Mouse (Mus musculus): ENCODE results near the gene Dnah7c.
"Not testable (repeated sequence)": the region's sequence is repeated elsewhere in the genome, so short reads cannot be mapped to it uniquely, and the experiment has no call there.

Gene Dnah7c

DNA sequence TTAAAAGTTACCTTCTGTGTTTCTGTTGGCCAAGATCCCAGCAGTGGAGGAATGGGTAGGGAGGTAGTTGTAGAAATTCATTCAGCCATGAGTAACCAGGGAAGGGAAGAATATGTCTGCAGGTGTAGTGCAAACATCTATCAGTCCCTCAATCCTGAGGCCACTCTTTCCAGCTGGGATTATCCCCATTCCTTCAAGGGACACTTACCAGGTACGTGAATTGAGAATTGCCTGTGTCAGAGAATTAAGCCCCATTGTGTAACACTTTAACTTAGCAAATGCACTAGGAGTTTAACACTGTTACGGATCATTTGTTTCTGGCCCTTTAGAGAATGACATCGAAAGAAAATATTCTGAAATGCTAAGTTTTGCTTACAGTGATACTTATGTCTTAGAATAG is 304.3 kb downstream of the Dnah7c start:
- not testable (repeated sequence) for DNase-seq (ENCODE audit: low read depth, low spot score)

DNA sequence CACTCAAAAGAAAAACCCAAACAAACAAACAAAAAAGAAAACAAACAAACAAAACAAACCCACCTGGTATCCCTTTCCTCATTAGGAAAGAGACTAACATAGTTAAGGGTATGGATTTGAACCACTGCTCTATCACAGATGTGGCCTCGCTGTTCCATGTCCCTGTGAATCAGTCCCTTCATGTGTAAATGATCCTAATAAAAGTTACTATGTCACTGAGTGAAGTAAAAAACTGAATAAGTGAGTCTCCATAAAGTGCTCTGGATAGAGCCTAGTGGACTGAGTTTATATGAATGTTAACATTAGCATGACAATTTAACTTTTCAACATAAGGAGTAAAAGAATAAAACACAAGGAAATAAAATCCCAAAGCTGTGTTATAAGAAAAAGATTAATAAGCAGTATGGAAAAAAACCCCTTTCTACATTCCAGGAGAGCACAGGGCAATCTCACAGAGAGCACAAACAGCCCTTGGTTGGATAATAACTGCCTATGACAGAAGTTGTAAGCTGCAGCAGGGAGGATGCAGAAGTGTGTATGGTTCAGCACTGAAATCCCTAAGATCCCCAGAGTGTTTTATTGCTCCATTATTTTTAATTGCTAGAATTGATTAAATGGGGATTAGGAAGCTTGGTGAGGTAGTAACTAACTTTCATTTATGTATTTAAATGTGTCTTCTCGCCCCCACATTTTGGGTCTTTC is 308.2 kb downstream of the Dnah7c start:
- not testable (repeated sequence) for DNase-seq (ENCODE audit: low read depth, low spot score)

DNA sequence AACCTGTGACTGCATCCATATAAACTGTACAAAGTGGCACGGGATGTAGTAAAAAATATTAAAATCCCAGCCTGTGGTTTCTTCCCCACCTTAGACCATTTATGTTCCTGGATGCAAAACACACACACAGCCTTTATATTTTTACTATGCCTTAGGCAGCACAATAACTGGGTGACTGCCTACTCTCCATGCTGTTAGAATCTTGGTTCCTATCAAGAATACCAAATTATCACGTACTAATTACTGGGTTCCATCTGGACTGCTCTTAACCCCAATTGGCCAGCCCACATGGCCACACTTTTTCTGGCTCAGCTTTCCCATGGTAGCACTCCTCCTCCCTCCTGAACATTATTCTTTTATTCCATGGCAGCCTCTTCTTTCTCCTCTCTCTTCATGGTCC is 309.1 kb downstream of the Dnah7c start:
- not testable (repeated sequence) for DNase-seq (ENCODE audit: low read depth, low spot score)

DNA sequence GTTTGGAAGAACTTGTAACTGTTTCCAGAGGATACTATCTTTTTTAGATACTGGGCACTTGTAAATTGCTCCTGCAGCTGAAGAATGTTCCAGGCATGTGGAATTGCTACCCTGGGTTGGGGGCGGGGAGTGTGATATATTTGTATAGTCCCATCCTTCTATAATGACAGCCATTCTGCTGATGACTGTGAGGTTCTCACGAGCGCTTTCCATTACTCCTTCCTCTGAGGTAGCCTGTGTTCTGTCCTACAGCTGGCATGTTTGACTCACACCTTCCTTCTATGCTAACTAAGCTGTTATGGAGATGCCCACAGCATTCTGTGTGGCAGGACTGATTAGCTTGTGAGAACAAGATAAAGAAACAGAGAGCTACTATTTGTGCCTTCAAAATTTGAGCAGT is 339.2 kb downstream of the Dnah7c start:
- not testable (repeated sequence) for DNase-seq (ENCODE audit: low read depth, low spot score)

DNA sequence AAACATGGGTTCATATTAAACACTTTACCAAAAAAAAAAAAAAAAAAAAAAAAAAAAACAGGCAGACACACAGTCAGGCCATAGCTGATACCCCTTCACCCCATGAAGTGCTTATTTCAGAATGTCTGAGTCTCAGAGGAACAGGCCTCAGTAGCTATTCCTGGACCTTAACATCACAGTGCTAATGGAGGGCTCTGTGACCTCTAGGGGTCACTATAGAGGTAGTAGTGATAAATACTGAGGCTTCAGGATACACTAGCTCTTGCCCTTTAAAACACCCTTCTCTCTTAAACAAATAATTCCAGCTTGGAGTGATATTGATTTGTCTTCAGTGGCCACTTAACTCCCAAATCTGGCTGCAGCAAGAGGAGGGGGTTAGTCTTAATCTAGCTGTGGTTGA is 343.9 kb downstream of the Dnah7c start:
- DNase-seq (ENCODE audit: low read depth, low spot score): peak; percentile 20

DNA sequence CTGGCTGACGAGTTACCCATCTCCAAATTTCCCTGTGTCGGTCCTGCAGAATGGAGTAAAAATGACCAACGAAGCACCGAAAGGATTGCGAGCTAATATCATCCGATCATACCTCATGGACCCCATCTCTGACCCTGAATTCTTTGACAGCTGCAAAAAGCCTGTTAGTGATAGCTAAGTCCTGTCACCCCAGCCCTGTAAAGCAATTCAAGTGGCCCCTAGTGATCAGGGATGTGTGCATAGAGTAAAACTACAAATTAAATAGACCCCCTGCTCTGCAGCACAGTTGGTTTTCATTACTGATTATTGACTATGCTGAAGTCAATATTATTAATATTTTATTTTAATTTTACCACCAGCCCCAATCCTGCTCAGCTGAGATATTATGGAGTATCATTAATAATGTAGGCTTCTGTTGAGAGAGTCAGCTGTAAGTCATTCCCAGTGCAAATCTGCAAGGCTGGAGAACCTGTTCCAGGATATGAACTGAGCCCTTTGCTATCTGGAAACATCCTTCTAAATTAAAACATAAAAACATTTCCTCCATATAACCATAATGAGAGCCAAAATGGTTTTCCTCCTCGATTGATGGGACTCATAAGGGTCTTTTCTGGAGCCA is 344.8 kb downstream of the Dnah7c start:
- DNase-seq (ENCODE audit: low read depth, low spot score): not testable (repeated sequence)

DNA sequence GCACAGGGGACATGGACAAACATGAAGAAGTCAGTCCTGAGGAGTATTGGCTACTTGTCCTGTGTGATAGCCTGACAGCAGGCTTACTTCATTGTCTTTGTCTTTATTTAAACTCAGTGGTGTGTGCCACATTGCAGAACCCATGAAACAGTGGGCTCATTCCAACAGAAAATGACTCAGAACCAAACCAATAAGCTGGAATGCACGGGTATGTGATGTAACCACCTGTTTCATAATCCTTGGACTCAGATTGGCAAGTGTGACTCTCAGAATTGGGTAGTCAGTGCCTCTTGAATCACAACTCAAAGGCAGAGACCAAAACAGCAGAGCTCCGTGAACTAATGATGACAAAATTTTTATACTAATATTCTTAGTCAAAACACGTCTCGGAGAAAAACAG is 356.8 kb downstream of the Dnah7c start:
- DNase-seq (ENCODE audit: low read depth, low spot score): not testable (repeated sequence)

DNA sequence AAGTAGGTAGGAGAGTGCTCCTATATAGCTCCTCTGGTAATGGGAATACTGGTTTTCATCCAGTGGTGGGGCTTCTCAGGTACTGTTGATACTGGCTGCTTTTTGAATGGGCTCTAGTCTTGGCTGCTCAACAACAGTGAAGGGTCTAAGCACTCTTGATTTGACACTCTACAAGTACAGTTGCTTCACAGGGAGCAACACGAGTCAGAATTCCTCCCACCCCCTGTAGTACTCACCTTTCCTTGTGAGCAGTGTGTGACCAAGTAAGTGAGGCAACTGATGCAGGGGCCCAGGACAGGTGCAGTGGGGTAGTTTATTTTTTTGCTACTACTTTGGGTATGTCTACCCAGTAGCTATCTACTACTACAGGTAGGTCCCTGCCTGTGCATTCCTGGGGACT is 379.7 kb downstream of the Dnah7c start:
- DNase-seq (ENCODE audit: low read depth, low spot score): no peak

DNA sequence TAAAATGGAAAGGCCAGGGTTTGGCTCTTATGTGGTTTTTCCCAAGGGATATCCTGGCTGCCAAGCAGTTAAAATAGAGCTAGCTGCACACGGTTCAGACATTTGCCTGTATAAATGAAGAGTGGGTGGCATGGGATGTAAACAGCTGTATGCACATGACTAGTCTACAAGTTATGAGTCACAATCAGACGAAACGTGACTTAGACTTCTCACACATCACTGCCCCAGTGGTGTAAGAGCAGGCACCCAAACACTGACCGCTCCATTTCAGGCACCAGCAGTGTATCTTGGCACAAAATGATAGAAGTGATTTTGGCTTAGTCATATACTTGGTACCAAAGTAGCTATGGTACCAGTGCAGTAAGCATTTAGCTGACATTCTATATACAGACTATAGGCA is 383.2 kb downstream of the Dnah7c start:
- not testable (repeated sequence) for DNase-seq (ENCODE audit: low read depth, low spot score)

DNA sequence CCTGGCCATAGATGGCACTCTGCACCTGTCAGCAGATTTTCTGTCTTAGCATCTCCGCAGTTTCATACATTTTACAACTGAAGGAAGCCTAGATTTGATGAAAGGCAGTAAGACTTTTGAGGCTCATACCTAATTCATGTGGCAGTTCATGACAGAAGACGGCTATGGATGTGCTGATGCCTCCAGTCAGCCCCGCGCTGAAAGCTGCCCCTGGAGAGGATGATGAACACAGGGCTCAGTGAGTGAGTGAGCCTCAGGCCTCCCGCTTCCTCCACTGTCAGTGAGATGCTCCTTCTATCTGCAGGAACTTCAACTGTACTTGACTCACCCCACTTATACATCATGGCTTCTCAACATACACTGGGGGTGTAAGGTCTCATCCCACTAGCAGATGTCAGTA is 392.5 kb downstream of the Dnah7c start:
- no peak for DNase-seq (ENCODE audit: low read depth, low spot score)

DNA sequence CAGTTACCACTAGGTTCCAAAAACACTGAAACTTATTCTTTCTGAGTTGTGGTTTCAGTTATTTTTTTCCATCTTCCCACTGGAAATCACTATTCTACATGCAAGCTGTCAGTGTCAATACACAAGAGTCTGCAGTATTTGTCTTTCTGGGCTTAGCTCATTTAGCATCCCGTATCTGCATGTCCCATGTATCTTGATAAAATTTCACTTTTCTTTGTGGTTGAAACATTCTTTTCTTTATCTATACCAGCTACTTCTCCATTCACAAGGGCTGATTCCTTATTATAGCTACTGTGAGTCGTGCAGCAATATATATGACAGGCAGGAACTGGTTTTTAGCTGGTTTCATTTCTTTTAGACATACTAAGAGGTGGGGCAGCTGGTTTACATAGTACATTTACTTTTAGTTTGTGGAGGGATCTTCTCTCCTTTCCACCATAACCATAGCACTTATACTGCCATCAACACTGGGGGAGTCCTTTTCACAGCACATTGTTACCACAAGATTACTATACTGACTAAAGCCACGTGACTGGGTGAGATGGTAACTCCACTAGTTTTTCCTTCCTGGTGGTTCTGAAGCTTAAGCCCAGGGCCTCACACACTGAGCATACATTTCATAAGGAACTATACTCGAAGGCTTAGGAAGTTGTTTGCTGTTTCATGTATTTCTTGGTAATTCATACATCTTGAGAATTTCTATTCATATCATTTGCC is 397.0 kb downstream of the Dnah7c start:
- DNase-seq (ENCODE audit: low read depth, low spot score): no peak

DNA sequence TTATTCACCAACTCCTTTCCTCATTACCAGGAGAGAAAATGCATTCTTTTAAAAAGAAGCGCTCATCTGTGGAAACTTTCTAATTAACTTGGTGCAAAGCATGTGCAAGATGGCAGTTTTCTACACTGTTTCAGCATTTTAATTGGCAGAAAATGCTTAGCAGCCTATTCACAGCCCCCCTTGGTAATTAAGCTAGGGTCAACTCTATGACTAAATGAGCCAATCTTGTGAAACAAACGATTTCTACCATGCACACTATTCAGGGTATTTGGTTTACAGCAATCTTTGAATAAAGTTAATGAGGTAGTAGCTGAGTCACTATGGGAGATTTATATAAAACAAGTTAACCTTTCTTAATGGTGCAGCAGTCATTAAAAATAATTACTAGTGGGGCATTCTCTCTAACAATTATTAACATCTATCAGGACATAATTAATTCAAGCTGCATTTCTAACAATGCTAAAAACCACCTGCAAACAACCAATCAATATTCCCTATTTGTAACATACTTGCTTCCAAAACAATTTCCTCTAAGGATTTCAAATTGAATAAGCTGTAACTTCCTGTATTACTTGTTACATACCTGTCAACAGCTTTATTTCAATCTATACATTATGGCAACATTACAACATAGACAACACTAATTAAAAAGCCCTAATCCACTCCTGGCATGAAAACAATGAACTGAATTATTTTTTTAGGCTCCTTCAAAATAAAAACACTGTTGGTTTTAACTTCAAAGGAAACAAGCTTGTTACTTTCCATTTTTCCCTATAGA is 404.9 kb downstream of the Dnah7c start:
- no peak for DNase-seq (ENCODE audit: low read depth, low spot score)

DNA sequence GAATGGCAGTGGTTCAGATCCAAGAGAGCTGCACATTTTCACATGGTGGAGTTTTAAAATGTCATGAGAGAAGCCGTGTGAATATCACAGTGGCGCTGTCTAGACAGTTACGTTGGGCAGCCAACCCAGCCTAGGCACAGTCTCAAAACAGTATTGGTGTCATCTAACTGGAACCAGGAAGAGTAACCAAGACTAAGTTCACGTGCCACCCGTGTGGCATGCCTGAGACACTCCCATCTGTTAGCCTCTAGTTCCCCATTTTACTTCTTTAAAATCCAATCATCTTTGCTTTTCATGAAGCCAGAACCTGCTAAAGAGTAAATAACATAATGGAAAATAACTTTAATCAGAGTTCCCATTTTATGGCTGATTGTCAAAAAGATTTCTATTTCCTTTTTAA is 406.5 kb downstream of the Dnah7c start:
- DNase-seq (ENCODE audit: low read depth, low spot score): no peak

DNA sequence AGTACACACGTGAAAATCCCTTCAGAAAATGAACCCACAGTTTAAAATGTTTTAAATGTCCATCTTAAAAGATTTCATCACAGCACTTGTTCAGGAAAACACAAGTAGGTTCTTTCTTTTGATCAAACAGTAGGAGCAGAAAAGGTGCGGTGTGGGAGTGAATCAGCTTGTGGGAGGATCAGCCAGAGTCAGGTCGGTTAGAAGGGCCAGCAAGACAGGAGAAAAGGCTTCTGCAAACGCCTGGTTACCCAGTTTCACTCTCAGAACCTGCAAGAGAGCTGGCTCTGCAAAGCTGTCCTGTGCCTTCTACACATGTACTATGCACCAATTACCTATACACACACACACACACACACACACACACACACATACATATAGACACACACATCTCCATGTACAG is 418.0 kb downstream of the Dnah7c start:
- DNase-seq (ENCODE audit: low read depth, low spot score): no peak

DNA sequence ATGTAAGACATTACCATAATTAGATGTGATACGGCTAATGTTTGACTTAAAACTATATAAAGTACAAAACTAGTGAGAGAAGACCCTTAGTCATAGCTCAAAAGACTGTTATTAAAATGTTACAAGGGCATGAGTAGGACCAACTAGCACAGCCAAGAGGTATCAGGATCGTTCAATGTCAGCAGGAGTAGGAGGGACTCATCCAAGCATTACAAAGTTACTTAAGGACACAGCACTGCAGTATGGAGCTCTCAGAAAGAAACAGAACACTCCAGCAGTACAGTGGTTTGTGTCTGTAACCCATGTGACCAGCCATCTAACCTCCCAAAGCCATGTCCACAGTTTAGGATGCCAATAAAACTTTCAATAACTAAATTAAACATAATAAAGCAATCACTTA is 418.9 kb downstream of the Dnah7c start:
- no peak for DNase-seq (ENCODE audit: low read depth, low spot score)

DNA sequence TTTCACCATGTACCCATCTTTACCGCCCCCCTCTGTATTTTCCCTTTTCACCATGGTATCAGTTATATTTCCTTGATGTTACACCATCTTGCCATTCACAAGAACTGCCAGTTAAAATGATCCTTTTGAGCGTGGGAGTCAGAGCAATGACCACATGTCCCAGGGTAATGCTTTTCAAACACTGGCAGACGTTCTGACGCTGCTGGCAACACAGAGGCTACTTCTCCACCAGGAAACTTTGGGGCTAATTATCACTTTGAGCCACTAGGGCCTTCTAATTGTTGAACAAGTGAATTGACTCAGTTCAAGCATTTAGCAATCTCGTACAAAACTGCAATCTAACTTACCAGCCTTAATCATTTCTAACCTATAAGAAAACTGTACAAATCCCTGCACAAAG is 419.8 kb downstream of the Dnah7c start:
- no peak for DNase-seq (ENCODE audit: low read depth, low spot score)

DNA sequence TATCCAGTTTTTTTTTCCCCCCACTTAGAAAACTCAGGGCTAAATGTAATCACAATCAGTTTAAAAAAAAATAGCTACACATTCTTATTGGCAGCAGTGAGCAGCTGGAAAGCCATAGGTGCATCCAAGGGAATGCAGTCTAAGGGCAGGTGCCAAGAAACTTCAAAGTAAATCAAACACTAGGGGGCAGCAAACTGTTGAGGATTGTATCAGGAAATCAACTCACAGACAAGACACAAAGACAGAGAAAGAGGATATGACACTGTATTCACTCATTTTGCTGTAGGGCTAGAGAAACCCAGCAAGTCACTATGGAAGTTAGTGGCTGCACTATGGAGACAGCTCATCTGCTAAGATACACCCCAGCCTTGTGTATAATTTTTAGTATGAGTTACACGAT is 424.4 kb downstream of the Dnah7c start:
- DNase-seq (ENCODE audit: low read depth, low spot score): peak; percentile 89

DNA sequence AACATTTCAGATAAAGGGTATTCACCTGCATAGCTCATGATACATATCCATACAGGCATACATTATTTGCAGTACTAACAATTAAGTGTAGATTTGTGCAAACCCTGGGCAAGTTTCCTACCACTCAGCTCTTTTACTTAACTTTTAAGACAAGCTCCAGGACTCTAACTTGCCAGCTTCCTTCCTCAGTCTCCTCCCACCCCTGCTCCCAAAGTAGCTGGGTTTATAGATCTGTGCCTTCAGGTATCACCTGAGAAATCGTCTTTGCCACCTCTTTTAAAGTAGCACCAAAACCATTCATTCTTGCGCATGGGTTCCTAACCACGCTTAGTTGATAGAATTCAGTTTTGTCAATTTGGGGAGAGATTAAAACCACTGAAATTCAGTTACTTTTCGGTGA is 426.2 kb downstream of the Dnah7c start:
- DNase-seq (ENCODE audit: low read depth, low spot score): peak; percentile 30

DNA sequence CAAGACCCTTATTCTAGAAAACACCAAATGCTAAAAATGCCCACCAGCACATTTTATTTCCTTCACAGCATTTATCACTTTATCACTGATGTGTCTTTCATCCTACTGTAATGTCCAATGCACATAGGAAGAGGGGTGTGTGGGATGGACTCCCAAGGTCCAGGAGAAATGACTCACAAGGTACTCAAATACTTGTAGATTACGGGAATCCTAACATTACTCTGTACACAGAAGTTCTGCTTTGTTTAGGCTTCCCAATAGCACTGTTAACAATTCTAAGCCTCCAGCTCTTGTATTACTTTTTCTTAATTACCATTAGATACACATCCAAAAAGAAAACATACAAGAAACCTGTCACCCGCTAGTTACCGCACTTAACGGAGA is 426.8 kb downstream of the Dnah7c start:
- no peak for DNase-seq (ENCODE audit: low read depth, low spot score)

DNA sequence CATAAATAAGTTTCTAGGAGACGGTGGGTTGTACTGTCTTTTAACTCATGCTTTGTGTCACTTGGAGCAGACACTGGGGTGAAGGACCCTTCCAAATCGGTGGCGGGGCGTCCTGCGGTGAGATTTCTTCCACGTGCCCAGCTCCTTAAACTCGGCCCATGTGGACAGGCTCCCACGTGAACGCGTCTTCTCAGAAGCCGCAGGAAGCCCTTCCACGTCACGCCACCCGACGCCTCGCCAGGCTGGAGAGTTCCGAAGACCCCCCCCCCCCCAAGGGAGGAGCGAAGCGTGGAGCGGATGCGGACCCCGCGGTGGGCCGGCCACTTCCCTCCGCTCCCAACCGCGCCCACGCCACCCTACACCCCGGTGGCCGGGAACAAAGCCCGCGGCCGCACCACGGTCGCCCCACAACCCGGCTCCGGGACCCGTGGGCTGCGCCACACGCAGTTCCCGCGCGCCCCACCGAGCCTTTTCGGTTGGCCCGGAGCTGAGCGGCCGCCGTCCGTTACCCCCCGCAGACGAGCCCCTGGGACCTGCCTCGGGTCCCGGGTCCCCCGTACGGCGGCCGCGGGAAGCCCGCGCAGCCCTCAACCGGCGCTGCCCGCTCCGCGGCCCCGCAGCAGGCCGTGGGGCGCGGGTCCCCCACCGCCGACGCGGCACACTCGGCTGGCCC is 427.3 kb downstream of the Dnah7c start:
- peak; percentile 86 for DNase-seq (ENCODE audit: low read depth, low spot score)

DNA sequence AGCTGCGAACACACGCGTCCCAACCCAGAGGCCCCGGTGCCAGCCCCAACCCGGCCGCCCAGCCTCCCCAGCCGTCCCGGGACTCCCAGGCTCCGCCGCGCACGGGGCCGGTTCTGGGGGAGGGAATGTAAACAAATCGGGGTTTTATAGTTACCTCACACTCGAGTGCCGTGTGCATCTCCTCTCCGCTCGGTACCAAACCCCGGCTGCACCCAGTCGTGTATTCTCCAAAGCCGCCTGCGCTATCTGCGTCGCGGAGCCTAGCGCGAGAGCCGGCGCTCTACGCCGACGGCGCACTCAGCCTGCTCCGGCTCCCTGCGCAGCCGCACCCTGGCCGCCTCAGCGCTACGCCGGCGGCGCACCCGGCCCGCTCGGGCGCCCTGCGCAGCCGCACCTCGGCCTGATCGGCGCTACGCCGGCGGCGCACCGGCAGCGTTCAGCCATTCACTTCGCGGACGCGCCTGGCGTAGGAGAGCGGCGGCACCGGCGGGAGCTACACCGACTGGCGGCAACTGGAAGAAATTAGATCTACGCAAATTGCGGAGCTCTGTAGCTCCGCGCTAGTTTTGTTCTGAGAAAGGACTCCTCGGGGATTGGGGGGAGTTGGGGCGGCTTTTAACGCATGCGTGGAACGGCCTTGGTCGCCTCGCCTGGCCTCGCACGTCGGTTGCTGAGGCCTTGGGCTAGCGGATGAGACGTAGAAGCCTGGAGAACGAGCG is 428.1 kb downstream of the Dnah7c start:
- DNase-seq (ENCODE audit: low read depth, low spot score): peak; percentile 98

All from CD4-positive, CD25-positive, alpha-beta regulatory T cell, adult 2 months (primary cell).